Mouse (Mus musculus) liver (tissue): Measurements from ENCODE around the gene Pnisr.

Experiments
- DNase-seq: peaks from one replicate; pipeline ENCODE4 v3.0.0-alpha.2; 2020; ENCODE audit warnings: mixed read lengths

Pnisr gene

GRCm38 (mm10) chr4:21847481-21848286 lies at the start of gene Pnisr:
Pnisr (plus strand) TSS chr4:21847583.
- DNase-seq, result peak; percentile 94

DNA sequence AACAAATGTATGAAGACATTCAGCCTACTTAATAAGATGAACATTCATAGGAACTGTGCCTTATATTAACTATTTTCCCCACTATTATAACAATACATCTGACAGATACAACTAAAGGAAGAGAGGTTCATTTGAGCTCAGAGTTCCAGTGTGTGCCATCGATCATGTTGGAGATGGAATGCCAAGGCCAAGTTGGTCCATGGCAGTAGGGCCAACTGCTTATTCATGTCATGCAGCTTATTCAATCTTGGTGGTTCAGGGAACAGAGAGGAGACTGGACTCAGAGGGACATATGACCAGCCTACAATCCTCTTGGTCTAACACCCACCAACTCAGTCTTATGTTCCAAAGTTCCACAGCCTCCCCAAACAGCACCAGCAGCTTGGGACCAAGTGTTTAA lies 46.4 kb upstream of the Pnisr start:
- DNase-seq, result no peak

GRCm38 (mm10) chr4:21801620-21802019 lies 45.8 kb upstream of the Pnisr start:
- no peak for DNase-seq

DNA sequence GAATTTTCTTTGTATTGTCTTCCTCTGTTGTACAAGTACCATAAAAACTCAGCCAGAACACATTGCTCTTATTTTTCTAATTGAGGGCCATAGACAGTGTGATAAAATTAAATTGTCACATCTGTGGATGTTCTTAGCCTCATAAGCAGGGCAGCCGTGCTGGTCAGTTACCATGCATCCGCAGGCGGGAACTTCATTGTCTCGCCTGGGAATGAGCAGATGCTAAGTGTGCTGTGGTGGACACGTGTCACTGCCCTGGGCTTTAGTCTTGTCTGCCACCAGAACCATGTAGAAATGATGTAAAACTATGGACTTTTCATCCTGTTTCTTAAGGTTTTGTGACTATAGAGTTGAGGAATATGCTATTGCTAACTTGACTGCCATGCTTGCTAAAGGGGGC lies 40.2 kb upstream of the Pnisr start:
- no peak for DNase-seq

DNA sequence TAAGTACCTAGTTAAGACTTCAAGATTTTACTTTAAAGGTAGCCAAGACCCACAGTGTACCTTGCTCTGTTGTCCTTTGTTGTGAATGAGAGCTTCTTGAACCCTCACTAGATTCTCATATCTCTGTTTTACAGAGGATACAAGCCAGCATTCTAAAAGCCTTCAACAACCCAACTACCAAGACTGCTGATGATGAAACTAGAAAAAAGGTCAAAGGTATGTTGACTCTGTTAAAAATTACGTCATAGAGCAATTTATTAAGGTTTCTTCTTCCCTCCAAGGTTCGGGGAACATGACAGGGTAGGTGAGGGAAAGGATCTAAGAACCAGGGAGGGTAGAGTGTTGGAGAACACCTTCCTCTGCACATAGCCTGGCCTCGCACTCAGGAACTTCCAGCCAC lies 36.8 kb upstream of the Pnisr start:
- no peak for DNase-seq

GRCm38 (mm10) chr4:21812635-21813034 lies 34.7 kb upstream of the Pnisr start:
- no peak for DNase-seq

DNA sequence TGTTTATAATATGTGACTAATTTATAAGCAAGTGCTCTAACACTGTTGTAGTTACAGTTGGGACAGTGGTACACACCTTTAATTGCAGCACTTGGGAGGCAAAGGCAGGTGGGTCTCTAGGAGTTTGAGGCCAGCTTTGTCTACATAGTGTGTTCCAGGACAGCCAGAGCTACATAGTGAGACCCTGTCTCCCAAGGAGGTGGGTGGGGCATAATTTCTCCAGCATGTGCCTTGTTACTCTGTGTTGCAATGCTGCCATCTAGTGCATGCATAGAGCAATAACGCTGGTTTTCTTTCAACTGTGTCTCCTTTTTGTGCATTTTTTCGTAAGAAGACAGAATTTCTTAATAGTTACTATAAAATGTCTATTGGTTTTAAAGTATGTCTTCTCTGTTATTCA lies 33.4 kb upstream of the Pnisr start:
- peak; percentile 38 for DNase-seq

DNA sequence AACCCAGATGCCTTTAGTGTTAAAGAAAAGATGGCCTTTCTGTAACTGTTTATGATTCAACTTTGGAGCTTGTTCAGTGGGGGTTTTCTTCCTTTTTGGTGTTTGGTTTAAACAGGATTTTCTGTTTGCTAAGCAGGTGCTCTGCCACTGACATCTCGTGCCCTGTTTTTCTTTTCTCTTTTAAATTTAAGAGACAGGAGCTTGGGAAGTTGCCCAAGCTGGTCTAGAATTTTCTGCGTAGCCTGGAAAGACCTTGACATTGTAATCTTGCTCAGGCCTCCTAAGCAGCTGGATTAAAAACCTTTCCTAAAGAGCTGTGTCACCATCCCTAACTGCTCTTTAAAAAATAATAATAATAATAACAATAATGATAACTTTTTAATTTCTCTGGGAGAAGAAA lies 20.8 kb upstream of the Pnisr start:
- no peak for DNase-seq

DNA sequence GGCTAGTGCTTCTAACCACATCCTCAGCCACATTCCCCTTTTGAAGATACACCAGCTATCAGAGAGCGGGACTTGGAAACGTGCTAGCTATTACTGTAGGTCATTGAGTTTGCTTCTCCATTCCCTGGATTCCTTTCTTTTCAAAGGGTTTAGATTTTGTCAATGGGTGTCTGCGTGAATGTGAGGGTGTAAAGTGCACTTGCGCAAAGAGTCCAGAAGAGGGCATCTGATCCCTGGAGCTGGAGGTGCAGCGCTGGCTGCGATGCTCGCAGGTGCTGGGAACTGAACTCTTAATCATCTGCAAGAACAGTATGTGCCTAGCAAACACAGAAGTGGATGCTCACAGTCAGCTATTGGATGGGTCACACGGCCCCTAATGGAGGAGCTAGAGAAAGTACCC lies 14.5 kb upstream of the Pnisr start:
- no peak for DNase-seq

GRCm38 (mm10) chr4:21848287-21848630 lies 876 bp downstream of the Pnisr start:
- DNase-seq, result peak; percentile 94

DNA sequence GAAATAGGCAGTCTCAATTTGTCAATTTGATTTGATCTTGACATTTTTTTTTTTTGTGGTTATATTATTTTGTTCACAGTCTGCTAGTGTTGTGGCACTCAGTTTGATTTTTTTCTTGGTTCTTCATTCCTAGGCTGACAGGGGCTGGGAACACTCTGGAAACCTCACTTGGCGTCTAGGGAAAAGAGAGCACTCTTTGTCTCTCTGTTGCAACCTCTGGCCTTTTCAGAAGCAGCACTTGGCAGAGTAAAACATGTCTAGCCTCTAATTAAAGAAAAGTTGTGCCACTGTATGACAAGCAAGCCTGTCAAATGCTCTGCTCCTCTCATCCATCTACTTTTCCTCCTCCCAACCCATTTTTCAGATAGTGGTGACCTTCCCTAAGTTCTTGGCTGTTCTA lies 10.1 kb downstream of the Pnisr start:
- no peak for DNase-seq

DNA sequence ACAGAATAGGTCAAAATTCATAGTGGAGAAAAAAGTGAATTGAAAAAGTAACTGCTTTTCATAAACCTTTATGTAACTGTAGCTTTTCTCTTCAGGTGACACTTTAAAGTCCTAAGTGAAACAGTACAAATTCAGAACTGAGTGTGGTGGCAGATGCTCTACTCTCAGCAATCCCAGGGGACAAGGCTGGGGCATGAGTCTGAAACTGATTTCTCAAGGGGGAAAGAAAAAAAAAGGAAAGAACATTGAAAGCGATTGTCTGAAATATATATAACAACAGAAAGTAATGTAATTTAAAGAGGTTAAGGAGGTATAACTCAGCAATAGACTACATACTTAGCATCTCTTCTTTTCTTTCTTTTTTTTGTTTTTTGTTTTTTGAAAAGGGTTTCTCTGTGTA lies 17.8 kb downstream of the Pnisr start:
- no peak for DNase-seq

GRCm38 (mm10) chr4:21878776-21879175 lies 31.4 kb downstream of the Pnisr start:
- no peak for DNase-seq

DNA sequence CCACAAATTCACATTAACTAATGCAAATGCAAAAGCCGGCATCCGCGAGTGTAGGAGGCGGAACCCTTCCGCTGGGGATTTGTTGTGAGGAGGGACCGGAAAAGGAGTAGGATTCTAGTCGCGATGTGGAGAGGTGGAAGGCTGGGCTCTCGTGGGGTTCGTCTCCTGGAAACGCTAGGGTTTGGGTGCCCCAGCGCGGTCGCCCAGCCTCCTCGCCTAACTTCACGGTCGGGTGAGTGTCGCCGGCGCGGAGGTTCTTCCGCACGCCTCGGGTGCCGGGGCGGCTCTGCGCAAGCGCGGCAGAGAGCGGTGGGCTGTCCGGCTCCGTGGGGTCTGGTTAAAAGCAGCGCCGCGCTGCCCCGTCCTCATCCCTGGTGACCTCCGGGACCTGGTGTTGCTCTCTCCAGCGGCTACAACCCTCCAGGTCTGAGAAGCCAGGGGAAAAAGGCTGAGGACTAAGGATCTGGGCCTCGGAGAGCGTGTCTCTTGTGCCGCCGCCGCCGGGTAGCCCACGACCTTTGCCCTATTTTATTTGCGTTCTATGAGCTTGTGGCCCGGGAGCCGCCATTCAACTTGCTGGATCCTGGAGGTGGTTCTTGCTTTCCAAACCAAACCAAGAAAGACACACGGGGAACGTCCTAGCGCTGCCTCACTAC lies 32.3 kb downstream of the Pnisr start, which contains the start of gene Coq3:
TSS of gene Coq3 (plus strand) at position 109 of the 656 bp plus-strand sequence.
- DNase-seq, result peak; percentile 82

- peak; percentile 62 for DNase-seq
Measured at GRCm38 (mm10) chr4:21882806-21883205, 35.4 kb downstream of the Pnisr start.

DNA sequence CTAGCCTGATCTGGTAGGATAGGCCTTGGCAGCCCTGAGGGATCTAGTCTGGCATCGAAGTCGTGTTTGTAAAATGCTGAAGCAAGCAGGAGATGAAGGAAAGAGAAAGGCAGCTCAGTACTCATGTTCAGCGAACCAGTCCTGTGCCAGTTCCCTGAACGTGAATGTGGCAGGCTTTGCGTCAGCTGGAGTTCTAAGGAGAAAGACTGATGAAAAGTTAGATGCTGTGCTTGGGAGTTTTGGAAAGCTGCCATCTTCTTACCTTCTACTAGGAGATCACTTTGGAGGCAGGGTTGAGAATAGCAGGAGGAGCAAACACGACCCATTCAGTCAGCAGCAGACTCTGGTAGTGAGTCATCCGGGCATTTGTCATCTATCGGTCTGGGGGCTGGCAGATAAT lies 38.4 kb downstream of the Pnisr start:
- no peak for DNase-seq
